Mouse (Mus musculus) urinary bladder, postnatal 14 days (tissue): ENCODE data around the gene Cds2.
"Not testable (repeated sequence)": the region's sequence is repeated elsewhere in the genome, so short reads cannot be mapped to it uniquely, and the experiment has no call there.

Source experiments
- DNase-seq: peaks from one replicate; pipeline ENCODE4 v3.0.0; 2021; ENCODE audit warnings: low spot score

Cds2 gene

DNA sequence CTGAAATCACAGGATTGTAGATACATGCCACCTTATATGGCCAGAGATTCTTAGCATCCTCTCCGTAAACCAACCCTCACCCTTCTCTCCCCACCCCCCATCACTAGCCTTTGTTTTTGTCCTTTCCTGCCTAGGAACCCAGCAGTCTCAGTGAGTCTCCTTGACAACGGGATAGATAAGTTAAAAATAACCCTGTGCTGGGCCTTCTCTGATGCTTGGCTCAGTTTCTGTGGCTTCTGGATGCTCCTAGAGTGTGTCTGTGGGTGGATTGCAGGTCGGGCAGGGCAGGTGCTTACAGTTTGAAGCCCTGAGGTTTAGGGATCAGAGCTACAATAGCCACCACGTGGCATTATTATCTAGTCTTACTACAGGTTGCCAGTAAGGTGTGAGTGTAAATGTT lies 29.1 kb downstream of the Cds2 start:
- no peak for DNase-seq

DNA sequence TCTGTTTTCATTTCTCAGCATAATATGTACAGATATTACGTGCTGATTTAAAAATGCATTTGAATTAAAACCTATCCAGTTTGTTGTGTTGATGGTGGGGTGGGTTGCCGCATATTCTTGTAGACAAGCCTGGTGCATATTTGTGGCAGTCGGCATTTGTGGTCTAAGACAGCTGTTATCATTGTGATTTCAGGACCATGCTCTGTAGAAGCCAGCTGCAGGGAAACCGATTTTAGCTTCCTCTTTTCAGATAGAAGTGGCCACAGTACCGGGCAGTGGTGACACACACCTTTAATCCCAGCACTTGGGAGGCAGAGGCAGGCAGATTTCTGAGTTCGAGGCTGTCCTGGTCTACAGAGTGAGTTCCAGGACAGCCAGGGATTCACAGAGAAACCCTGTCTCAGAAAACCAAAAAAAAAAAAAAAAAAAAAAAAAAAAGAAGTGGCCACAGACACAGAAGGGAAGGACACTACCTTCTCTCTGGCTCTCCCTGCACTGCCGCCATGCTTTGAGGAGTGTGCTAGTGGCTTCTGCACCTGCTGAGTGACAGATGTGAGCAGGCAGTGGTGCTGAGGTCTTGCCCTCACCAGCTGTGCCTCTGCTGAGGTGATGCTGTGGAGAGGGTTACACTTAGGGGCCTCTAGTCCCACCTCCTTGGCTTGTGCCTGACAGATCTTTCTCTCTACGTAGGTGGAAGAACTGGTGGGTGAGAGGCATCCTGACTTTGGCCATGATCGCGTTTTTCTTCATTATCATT lies 30.9 kb downstream of the Cds2 start:
- no peak for DNase-seq

DNA sequence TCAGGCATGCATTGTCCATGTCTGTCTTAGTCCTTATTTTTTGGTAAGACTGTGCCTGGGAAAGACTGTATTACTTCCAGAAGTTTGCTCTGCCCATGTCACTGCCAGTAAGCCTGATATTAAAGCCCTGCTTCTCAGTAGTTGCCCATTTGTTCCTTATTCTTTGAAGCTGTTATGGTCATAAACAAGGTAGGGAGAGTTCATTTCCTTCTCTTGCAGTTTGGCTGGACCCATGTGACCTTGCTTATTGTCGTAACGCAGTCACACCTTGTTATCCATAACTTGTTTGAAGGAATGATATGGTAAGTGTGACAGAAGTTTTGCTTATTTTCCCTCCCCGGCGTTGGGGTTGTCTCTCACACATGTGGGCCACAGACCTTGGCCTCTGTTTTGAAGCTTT lies 35.3 kb downstream of the Cds2 start:
- no peak for DNase-seq

DNA sequence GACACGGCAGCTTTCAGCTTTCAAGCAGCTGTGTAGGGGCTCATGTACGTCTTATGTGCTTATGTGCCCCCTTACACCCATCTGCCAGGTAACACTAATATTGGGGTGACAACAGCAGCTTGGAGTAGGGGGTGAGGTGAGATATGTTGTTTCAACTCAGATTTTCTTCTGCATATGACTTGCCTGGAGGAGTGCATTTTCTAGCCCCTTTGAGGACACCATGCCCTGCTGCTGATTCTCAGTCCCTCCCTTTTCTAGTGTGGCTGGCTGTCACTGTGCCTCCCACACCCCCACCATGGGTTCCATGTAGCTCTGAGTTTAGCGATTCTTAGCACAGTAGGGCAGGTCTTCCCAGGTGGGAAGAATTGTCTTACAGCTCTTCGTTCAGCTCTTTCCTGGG lies 38.5 kb downstream of the Cds2 start:
- DNase-seq = no peak

DNA sequence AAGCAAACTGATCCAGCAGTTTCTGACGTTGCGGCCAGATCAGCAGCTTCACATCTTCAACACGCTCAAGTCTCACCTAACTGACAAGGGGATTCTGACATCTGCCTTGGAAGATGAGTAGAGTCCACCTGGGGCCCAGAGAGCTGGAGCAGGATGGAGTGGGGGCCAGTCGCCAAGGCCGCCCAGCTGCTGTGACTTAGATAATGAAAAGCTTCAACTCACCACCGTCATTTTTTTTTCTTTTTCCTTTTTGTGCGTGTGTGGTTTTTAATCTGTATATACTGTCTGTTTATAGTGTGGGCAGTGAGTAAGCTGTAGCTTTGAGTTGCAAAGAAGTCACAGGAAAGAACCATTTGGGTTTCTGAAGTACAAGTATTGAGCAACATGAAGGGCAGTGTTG lies 42.2 kb downstream of the Cds2 start:
- no peak for DNase-seq

DNA sequence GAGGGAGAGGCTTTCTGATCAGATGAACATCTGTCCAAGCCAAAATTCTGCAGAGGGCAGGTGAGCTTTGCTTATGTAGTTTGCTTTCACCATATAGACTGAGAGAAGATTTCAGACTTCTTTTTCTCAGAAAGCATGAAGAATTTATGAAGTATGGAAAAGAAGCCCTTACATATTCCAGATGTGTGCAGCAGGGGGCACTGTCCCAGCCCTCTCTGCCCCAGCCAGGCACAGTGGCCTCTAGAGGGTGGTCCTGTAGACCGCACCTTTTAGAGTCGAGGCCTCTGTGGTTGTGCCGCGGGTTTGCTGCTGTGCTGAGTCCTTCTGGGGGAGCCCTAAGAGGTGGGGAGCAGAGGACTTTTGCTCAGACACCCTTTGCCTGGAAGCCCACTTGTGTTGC lies 43.0 kb downstream of the Cds2 start:
- no peak for DNase-seq

DNA sequence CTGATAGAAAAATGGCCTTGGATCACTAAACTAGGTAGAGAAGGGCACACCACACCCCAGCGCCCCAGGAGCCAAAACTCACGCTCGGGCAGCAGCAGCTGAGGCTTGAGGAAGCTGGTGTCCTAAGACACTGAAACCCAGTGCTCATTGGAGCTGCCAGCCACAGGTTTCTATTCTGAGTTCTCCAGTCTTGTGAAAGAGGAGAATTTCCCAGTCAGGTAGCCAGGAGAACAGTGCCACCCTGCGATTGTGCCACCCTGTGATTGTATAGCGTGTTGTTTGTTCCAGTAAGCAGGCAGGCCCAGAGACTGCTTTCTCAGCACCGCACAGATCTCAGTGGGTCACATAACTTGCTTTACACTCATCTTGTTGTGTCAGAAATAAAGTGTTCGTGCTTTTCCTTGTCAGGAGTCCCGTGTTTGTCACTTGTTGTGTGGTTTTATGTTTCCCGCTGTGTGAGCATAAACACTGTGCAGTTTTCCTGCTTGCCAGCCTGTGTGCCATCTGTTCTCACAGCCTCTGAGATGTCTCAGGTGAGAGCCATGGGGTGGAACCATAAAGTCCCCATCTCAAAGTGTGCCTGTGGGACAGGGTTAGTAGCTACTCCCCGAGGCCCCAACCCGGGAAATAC lies 44.4 kb downstream of the Cds2 start:
- DNase-seq = no peak

DNA sequence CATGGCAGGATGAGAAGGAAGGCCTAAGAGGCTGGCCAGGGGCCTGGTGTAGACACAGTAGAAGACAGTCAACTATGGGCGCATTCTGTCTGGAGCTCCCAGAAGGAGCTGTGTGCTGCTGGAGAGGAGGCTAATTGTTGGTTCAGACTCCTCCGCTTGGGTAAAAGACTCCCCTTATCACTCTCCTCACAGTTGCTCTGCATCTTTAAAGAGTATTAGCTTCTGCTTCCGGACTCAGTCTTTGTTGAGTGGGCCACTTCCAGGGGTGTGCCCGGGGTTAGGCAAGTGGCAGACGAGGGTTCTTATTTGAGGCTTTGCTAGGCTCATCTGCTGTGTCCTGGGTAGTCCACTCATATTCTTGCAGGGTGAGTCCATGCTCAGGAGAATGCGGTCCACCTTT lies 45.9 kb downstream of the Cds2 start:
- DNase-seq = no peak

DNA sequence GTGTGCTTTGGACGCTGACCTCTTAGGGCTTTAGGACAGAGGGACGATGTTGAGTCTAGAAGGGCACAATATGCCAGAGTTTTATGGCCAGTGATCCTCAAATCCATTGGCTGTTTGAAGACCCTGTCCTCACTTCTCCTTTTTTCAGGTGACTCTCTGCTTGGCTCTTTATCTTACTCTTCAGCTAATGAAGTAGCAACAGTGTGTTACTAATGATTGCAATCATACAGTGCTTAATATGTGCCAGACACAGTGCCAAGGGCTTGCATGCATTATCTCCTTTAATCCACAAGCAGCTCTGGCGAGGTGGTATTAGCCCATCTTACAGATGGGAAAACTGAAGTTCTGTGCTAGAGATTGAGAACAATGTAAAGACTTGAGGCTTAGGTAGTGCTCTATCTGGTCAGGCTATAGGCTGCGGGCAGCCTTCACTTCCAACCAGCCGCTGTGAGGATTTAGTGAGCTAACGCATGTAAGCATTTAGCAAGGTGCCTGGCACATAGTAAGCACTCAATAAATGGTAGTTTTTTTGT lies 46.5 kb downstream of the Cds2 start:
- no peak for DNase-seq

DNA sequence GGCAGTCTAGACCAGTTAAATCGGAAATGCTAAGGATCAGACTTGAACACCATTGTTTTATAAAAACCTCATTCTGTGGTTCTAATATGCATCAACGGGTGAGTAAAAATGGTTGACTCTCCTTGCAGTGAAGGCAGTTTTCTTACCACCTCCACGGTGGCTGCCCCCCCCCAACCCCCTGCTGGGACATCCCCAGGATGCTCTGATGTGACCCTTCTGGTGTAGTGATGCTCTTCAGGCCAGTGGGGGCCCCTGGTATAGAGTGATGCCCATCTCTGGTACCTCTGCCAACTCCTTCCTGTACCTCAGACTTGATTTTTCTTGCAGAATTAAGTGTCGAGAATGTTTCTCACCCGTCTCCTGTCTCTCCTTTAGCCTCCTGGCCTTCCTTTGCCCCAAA lies 49.7 kb downstream of the Cds2 start:
- no peak for DNase-seq

DNA sequence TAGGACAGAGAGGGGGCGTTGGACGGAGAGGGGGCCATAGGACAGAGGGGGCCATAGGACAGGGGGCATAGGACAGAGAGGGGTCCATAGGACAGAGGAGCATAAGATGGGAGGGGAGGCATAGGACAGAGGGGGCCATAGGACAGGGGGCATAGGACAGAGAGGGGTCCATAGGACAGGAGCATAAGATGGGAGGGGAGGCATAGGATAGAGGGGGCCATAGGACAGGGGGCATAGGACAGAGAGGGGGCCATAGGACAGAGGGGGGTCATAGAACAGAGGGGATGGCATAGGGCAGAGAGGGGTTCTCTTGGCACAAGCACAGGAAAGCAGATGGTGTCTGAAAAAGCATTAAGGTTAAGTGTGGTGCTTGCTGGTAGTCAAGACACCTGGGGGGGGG lies 50.6 kb downstream of the Cds2 start:
- DNase-seq = no peak

DNA sequence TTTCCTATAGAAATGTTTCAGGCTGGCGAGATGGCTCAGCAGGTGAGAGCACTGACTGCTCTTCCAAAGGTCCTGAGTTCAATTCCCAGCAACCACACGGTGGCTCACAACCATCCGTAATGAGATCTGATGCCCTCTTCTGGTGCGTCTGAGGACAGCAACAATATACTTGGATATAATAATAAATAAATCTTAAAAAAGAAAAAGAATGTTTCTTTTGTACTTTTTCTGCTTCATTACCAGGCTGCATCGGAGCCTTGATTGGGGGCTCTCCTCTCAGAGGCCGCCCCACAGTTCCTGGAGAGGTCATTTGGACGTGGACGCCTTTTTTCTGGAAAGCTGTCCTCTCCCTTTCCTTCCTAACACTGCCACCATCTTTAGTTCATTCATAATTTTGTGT lies 51.1 kb downstream of the Cds2 start:
- DNase-seq = not testable (repeated sequence)

DNA sequence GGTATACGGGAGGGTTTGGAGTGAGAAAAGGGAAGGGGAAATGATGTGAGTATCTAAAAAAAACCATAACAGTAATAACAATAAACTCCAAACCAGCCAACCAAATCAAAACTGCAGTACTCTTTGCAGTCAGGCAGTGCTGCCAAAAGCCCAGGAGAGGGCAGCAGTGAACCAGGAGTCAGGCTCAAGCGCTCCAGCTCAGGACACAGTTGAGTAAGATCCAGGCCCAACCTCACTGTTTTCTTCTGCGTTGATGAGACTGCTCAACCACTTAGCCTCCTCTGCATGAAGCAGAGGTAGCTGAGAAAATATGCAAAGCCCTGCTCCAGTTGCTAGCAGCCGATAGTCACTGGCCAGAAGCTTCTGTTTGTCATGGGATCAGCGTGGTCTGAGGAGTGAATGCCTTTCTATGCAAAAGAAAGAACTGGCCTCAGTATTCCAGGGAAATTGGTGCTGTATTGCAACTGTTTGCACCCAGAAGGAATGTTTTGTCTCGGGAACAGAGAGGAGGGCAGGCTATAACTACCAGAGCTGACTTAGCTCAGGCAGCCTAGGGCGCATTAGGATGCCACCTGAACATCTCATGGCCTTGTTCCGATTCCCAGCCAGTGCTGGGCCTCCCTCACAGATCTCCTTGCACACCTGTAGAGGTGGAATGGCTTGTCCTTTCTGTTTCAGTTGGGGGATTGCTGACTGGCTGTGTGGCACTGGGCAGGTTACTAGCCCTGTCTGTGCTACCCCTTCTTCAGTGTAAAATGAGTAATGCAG lies 53.3 kb downstream of the Cds2 start:
- DNase-seq = peak; percentile 56

DNA sequence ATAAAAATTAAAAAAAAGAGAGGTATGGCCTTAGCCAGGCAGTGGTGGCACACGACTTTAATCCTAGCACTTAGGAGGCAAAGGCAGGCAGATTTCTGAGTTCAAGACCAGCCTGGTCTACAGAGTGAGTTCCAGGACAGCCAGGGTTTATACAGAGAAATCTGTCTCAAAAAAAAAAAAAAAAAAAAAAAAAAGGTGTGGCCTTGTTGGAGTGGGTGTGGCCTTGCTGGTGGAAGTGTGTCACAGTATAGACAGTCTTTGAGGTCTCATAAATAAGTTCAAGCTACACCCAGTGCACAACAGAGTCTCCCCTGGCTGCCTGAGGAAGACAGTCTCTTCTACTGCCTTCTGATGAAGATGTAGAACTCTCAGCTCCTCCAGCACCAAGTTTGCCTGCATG lies 54.2 kb downstream of the Cds2 start:
- no peak for DNase-seq

DNA sequence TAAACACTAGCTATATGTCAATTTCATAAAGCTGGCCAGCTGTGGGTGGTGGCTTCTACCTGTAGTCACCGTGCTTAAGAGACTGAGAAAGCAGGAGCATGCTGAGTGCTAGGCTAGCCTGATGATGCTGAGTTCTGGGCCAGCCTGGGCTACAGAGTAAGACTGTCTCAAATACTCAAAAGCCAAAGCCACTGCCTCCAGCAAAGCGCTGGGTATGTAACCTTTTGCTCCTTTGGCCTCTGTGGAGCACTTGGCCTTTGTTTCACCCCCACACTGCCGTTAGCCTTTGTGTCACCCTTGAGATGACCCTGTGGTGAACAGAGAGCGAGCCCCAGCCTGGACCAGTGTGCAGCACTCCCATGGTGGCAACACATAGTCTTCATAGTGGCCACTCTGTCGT lies 57.6 kb downstream of the Cds2 start:
- DNase-seq = no peak

DNA sequence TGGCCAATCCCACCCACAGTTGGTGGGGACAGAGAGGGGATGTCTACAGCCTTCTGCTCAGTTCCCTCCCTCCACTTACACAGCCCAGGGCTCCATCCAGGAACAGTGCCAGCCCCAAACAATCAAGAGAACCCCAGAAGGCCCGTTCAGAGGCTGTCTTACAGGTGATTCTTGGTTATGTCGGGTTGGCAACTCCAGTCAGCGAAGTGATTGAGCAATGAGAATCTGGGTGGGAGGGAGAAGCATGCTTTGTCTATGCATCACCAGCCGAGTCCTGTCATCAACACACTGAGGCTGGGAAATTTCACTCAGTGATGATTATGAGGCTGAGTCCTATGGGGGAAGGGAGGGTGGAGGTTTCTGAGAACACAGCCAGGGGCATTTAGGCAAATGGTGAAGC lies 60.6 kb downstream of the Cds2 start:
- DNase-seq = no peak

DNA sequence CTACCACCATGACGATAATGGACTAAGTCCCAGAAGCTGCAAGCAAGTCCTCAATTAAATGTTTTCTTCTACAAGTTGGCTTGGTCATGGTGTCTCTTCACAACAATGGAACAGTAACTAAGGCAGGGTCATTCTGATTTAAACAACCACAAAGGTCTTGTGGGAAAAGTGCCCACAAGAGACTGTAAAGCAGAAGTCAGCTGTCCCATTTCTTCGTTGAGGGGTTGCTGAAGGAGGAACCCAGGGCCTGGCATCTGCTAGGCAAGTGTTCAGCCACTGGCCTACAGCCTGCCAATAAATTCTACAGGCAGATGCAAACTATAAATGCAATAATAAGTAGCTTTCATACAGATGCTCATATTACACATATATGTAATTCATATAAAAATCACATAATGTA lies 74.3 kb downstream of the Cds2 start:
- no peak for DNase-seq

DNA sequence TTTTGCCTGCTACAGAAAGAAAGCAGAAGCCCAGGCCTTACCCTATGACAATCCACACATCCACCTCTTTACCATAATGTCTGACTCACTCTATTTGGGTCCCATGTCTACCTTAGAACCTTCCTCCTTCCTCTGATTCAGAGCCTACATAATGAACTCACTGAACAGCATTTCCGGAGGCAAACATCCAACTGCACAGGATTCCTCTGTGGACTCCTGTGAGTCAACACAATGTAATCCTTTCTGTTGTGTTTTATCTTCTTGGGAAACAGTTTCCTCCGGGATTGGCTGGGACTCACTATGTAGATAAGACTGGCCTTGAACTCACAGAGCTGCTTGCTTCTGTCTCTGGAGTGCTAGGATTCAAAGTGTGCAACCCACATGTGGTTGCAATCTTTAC lies 77.4 kb downstream of the Cds2 start:
- no peak for DNase-seq

DNA sequence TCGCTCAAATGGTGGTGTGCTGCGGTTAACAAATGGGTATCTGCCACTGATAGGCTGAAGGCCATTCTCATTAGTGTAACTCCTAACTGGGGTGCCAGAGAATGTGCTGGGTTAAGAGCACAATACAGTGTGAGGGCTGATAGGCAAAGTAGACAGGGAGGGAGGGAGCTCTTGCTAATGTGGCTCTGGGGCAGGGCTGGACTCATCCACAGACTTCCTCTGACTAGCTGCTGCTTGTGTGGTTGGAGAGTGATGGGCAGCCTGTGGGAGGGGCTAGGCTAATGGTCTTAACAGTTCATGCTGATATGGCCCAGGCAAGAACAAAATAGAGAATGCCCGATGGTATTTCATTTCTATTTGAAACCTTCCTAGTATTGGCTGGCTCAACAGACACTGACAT lies 78.3 kb downstream of the Cds2 start:
- no peak for DNase-seq

DNA sequence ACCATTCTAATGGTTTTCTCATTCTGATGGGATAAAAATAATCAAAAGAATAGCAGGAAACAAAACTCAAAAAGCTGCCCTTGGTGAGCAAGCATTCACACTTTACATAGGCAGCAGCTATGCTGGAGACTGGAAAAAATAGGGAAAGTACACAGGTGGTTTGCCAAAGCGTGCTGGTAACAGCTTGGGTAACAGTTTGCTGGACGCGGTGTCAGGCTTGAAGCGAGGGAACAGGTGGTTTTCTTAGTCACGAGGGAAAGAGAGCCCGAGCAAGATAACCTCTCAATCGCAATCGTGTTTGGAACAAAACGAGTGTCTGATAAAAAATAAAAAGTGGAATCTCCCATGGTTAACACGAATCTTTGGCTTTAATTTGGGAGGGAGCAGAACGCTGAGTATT lies 80.9 kb downstream of the Cds2 start:
- no peak for DNase-seq
